In the genomic region with DNA sequence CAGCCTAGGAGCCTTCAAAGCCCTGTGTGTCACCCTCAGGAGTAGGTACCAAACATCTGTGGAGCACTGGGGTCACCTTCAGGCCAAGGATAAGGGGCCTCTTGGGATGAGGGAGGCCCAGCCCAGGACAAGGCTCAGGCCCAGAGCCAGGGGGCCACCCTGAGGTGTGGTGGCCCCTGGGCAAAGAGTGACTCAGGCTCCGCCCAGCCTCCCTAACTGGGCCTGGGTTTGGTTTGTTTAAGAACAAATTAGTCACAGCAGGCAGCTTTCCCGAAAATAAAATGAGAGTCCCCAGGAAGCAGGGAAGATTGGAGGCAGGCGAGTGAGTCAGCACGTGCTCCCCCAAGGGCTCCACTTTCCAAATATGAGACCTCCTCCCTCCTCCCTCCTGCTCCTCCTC, we compare ENCODE assay signal across 8 mouse cellular contexts. TPM values are rescaled to one million over a fixed set of nuclear protein-coding genes. Genes with fewer than 3 reads are reported as not detected.
DNase-seq lines count a peak whose midpoint lies in the region; ATAC-seq lines count a peak whose summit lies in the region.
"Had no signal": no experiment of that assay in that cellular context is flagged by ENCODE, and none has a peak within 500 bp of the region (broad histone marks: within the 10 kb centered on the region; RNA-seq: fewer than 3 reads in every experiment).

No protein-coding gene starts in this region.

- 34% methylated on average over 4 of the region's 4 CpGs for WGBS in midbrain, embryonic 10.5 days
- WGBS in midbrain, embryonic 13.5 days: 34% methylated on average over 4 of the region's 4 CpGs
- 41% methylated on average over 4 of the region's 4 CpGs for WGBS in forebrain, embryonic 16.5 days

- peaks cover 73% of the 10 kb centered on the region for H3K4me1 ChIP-seq in midbrain, embryonic 10.5 days
- H3K4me1 ChIP-seq in midbrain, embryonic 13.5 days (replicated peaks): peaks cover 31% of the 10 kb centered on the region
- peaks cover 12% of the 10 kb centered on the region for H3K4me1 ChIP-seq in forebrain, embryonic 16.5 days (replicated peaks; ENCODE audit: control insufficient read depth, insufficient read depth, low read length)

- no peak for DNase-seq in midbrain, embryonic 10.5 days (ENCODE audit: low spot score)
- DNase-seq in fibroblast of lung, adult 2 months (ENCODE audit: low read depth): peak; percentile 78
- DNase-seq in layer of hippocampus, postnatal 36 days: peak; percentile 27 to 35
- peak; percentile 86 for DNase-seq in telencephalon, adult 2 months (ENCODE audit: low read depth, low spot score)
- DNase-seq in adrenal gland, postnatal 10 days: no peak

- H3K27me3 ChIP-seq in midbrain, embryonic 10.5 days (ENCODE audit: low read depth, poor library complexity, severe bottlenecking): peaks cover 94% of the 10 kb centered on the region
- H3K27me3 ChIP-seq in midbrain, embryonic 13.5 days: peaks cover 60% of the 10 kb centered on the region
- peaks cover 2% of the 10 kb centered on the region; the same call in 1 of the 2 replicates for H3K27me3 ChIP-seq in forebrain, embryonic 16.5 days (replicated peaks; ENCODE audit: control insufficient read depth, insufficient read depth, low read length)

- H3K4me3 ChIP-seq in midbrain, embryonic 10.5 days: peak overlapping the region; percentile 9; the same call in 1 of the 2 replicates
- H3K4me3 ChIP-seq in midbrain, embryonic 13.5 days (replicated peaks): no peak overlapping the region
- no peak overlapping the region for H3K4me3 ChIP-seq in forebrain, embryonic 16.5 days (replicated peaks; ENCODE audit: low read length)

- no peak overlapping the region for H3K9ac ChIP-seq in midbrain, embryonic 13.5 days (replicated peaks)
- H3K9ac ChIP-seq in forebrain, embryonic 16.5 days (replicated peaks; ENCODE audit: low read depth, low read length): no peak overlapping the region
- H3K9ac ChIP-seq: liver, embryonic 14.5 days had no signal

- ATAC-seq in midbrain, embryonic 13.5 days: no peak
- no peak for ATAC-seq in forebrain, embryonic 16.5 days

- H3K27ac ChIP-seq in midbrain, embryonic 10.5 days (replicated peaks): peak overlapping the region; percentile 71
- no peak overlapping the region for H3K27ac ChIP-seq in midbrain, embryonic 13.5 days
- H3K27ac ChIP-seq in forebrain, embryonic 16.5 days (ENCODE audit: low read length): no peak overlapping the region
- H3K27ac ChIP-seq: liver, embryonic 14.5 days had no signal

- H3K9me3 ChIP-seq in midbrain, embryonic 10.5 days (replicated peaks): no peaks in the 10 kb centered on the region
- no peaks in the 10 kb centered on the region for H3K9me3 ChIP-seq in midbrain, embryonic 13.5 days
- H3K9me3 ChIP-seq in forebrain, embryonic 16.5 days (ENCODE audit: control insufficient read depth, low read length): no peaks in the 10 kb centered on the region

- H3K36me3 ChIP-seq in midbrain, embryonic 10.5 days: no peaks in the 10 kb centered on the region
- no peaks in the 10 kb centered on the region for H3K36me3 ChIP-seq in midbrain, embryonic 13.5 days
- no peaks in the 10 kb centered on the region for H3K36me3 ChIP-seq in forebrain, embryonic 16.5 days (ENCODE audit: control insufficient read depth, insufficient read depth)

- no peak overlapping the region for H3K4me2 ChIP-seq in midbrain, embryonic 13.5 days (replicated peaks)
- no peak overlapping the region for H3K4me2 ChIP-seq in forebrain, embryonic 16.5 days (ENCODE audit: low read length)

RNA-seq across cellular contexts. Expression of a gene that starts 37.7 kb away (rescaled TPM):
- 14.1 and 14.3 TPM in 2 replicates for polyA plus RNA-seq in midbrain, embryonic 10.5 days (2016; fragmentation: Nextera tagmentation; extraction: Ambion mirVana)
- 8.3 and 9.3 TPM in 2 replicates for polyA plus RNA-seq in midbrain, embryonic 13.5 days (2015; fragmentation: Nextera tagmentation; extraction: Ambion mirVana)
- 1 to 10 TPM; 1.3 to 1.4 TPM for total RNA-seq in layer of hippocampus, postnatal 36 days (2021)
- 11.7 and 13.7 TPM in 2 replicates for polyA plus RNA-seq in forebrain, embryonic 16.5 days (2015; fragmentation: Nextera tagmentation; extraction: Ambion mirVana)
- 1 to 10 TPM; 5.0 to 9.0 TPM for total RNA-seq in adrenal gland, postnatal 10 days (2021)

RNA-seq across cellular contexts. Expression of a gene that starts 53.9 kb away (rescaled TPM):
- 45.0 and 46.3 TPM in 2 replicates for polyA plus RNA-seq in midbrain, embryonic 10.5 days (2016; fragmentation: Nextera tagmentation; extraction: Ambion mirVana)
- polyA plus RNA-seq in midbrain, embryonic 13.5 days (2015; fragmentation: Nextera tagmentation; extraction: Ambion mirVana): 46.0 and 50.8 TPM in 2 replicates
- total RNA-seq in layer of hippocampus, postnatal 36 days (2021): 10 to 100 TPM; 75.1 to 79.4 TPM
- 56.9 and 58.1 TPM in 2 replicates for polyA plus RNA-seq in forebrain, embryonic 16.5 days (2015; fragmentation: Nextera tagmentation; extraction: Ambion mirVana)
- 10 to 100 TPM; 30.9 to 31.0 TPM for total RNA-seq in adrenal gland, postnatal 10 days (2021)

RNA-seq across cellular contexts. Expression of a gene that starts 58.9 kb away (rescaled TPM):
- polyA plus RNA-seq in midbrain, embryonic 10.5 days (2016; fragmentation: Nextera tagmentation; extraction: Ambion mirVana): 5.0 and 5.2 TPM in 2 replicates
- 2.6 and 3.0 TPM in 2 replicates for polyA plus RNA-seq in midbrain, embryonic 13.5 days (2015; fragmentation: Nextera tagmentation; extraction: Ambion mirVana)
- total RNA-seq in layer of hippocampus, postnatal 36 days (2021): 1 to 10 TPM; 3.0 to 3.8 TPM
- polyA plus RNA-seq in forebrain, embryonic 16.5 days (2015; fragmentation: Nextera tagmentation; extraction: Ambion mirVana): 3.7 and 5.4 TPM in 2 replicates
- total RNA-seq in adrenal gland, postnatal 10 days (2021): 10 to 100 TPM in 1 of 2 experiments, 1 to 10 TPM in 1; 9.5 to 17.3 TPM

Comparison
In these comparisons a context has a peak if more than half of its experiments do, and no peak if none do; other contexts are left out.
1. DNase-seq: peak in fibroblast of lung, adult 2 months (single experiment), layer of hippocampus, postnatal 36 days (2 of 2) and telencephalon, adult 2 months (single experiment); none in midbrain, embryonic 10.5 days (single experiment) and adrenal gland, postnatal 10 days (single experiment).